Mouse (Mus musculus) spleen, adult 2 months (tissue): ENCODE measurements around the gene Setd1b. TPM values are rescaled to one million over a fixed set of nuclear protein-coding genes. Genes with fewer than 3 reads are reported as not detected.

Source experiments
- DNase-seq, 2 experiments: peaks; one replicate each; pipeline versions ENCODE4 v3.0.0 to v3.0.0-alpha.2; 2012 to 2021; ENCODE audit warnings: low spot score in 2 of 2, low read depth in 1 of 2
- H3K27ac ChIP-seq: fragments of 200-500 bp; 2 replicates; pipeline ENCODE4 v1.5.1; 2012; ENCODE audit warnings: low read length, inconsistent platforms; ENCODE audit not compliant: insufficient read depth
- H3K27me3 ChIP-seq: fragments of 200-500 bp; 2 replicates; pipeline ENCODE4 v1.6.1; 2012; ENCODE audit warnings: mild to moderate bottlenecking, moderate library complexity, low read length, inconsistent platforms; ENCODE audit not compliant: control insufficient read depth, insufficient read depth
- H3K36me3 ChIP-seq: fragments of 200-500 bp; 2 replicates; pipeline ENCODE4 v1.6.1; 2012; ENCODE audit warnings: mild to moderate bottlenecking, low read length, inconsistent platforms; ENCODE audit not compliant: control insufficient read depth, insufficient read depth
- H3K4me1 ChIP-seq: fragments of 200-500 bp; 2 replicates; pipeline ENCODE4 v1.6.1; 2011; ENCODE audit warnings: inconsistent platforms; ENCODE audit not compliant: control insufficient read depth, insufficient read depth, insufficient read length
- H3K4me3 ChIP-seq: fragments of 200-500 bp; 2 replicates; pipeline ENCODE4 v1.5.1; 2011; ENCODE audit warnings: mild to moderate bottlenecking, inconsistent platforms; ENCODE audit not compliant: insufficient read depth, insufficient read length; ENCODE audit errors: extremely low read depth
- CTCF ChIP-seq: fragments of 200-500 bp; IDR thresholded peaks from 2 replicates; pipeline ENCODE4 v1.5.1; 2011; ENCODE audit warnings: mild to moderate bottlenecking, inconsistent platforms; ENCODE audit not compliant: insufficient read depth, insufficient read length, insufficient replicate concordance; ENCODE audit errors: extremely low read depth
- POLR2A ChIP-seq: fragments of 200-500 bp; IDR thresholded peaks from 2 replicates; pipeline ENCODE4 v1.6.1; 2011; ENCODE audit warnings: low read depth, low read length, inconsistent platforms
- WGBS: fragments of 180-500 bp; shearing (Covaris S2); methylation state at CpG from one replicate; pipeline ENCODE4 v1.1.7; 2018; 5-methylcytosine and 5-hydroxymethylcytosine counted together
- polyA plus RNA-seq: library from polyadenylated mRNA; depleted of rRNA; stranded (reverse); fragments of >200 nt; gene quantifications from 2 replicates; pipeline ENCODE4 v1.2.3, GENCODE M21; 2012

Setd1b gene
- polyA plus RNA-seq, 1 experiment = 20.5 TPM

DNA sequence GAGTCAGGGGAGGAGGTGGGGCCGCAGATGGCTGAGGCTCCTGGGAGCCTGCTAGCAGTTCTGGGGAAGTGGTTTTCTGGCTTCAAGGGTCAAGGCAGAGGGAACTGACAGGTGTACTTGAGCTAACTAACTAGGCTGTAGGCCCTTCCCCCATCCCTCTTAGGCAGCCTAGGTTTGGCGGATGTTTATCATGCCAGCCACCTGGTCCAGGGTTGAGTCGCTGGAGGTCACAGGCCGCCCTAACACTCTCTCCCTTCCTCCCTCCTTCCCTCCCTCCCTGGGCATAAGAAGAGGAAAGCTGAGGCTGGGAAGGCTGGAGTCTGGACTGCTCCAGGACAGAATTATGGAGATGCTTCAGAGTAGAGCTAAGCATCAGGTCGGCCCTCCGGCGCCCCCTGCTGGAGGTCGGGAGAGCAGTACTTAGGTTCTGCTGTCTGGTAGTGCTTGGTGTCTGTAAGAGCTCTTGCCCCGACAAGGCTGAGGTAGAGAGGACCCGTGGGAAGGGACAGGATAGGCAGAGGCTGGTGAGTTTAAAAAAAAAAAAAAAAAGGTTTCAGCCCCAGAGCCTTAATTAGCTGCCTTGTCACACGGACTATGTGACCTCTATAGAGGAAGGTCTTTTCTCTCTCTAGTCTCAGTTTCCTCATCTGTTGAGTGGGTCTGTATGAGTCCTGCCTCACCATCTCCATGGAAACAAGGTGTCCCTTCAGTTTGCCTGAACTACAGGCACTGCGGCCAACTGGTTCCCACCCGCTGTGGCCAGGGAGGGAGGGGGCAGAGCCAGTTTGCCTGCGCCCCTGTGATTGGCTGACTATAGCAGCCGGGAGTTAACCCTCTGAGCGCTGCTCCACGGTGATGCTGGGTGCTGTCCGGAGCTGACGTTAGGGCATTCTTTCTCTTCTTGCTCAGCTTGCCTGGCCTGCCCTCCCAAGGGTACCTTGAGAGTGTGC, 7.7 kb downstream of the Setd1b start:
- DNase-seq = peak; percentile 76 to 86
- H3K36me3 ChIP-seq = peaks cover 36% of the 10 kb centered on the region

DNA sequence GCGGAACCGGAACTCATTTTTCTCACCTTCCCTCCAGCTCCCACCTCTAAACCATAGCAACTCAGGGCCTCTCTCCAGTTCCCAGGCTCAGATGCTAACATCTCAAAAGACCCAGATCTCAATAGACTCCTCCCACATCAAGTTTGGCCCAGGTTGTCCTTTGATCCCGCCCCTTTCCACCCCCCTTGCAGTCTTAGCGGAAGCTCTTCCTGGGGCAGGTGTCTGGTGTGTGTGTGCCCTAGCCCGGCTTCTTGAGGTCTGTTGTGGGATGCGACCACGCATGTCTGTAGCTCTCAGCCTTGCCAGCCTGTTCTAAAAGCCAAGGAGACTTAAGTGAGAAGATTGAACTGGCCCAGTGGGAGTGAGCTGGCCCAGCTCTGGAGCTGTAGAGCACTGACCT, 8.6 kb downstream of the Setd1b start:
- TF ChIP-seq POLR2A (no peak), CTCF (no peak)
- H3K4me3 ChIP-seq = peak overlapping the region; percentile 61; the same call in 1 of the 2 replicates
- no peaks in the 10 kb centered on the region for H3K27me3 ChIP-seq
- peak; percentile 75 to 80 for DNase-seq
- peaks cover 36% of the 10 kb centered on the region for H3K36me3 ChIP-seq
- H3K4me1 ChIP-seq = peaks cover 20% of the 10 kb centered on the region; the same call in 1 of the 2 replicates
- 6% methylated on average over 7 of the region's 7 CpGs for WGBS
- H3K27ac ChIP-seq = peak overlapping the region; percentile 91

More for the DNA sequence above, 7.7 kb downstream of the Setd1b start:
- Histone ChIP-seq H3K4me3 (peak overlapping the region; percentile 61), H3K27me3 (no peaks in the 10 kb centered on the region), H3K27ac (peak overlapping the region; percentile 91), H3K4me1 (peaks cover 23% of the 10 kb centered on the region; the same call in 1 of the 2 replicates)
- TF ChIP-seq POLR2A (no peak; the same call in 1 of the 2 replicates), CTCF (peak; percentile 97)
- WGBS = 5% methylated on average over 19 of the region's 19 CpGs

DNA sequence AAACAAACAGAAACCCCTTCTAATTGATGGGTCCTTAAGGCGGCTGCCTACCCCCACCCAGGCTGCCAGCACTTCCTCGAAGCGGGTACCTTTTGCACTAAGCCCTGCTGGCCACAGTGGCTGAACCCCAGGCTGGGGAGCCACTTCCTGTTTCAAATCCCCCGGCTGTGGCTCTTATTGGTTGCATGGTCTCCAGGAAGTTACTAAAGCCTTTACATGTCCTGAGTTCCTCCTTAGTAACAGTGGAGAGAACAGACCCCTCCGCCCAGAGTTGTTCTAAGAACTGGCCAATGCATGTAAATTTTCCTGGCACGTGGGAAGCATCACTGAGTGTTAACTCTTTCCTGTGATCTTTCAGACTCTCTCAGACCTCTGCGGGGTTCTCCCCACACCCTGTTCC, 9.1 kb downstream of the Setd1b start:
- Histone ChIP-seq H3K36me3 (peaks cover 36% of the 10 kb centered on the region), H3K4me3 (peak overlapping the region; percentile 35; the same call in 1 of the 2 replicates), H3K4me1 (peaks cover 20% of the 10 kb centered on the region; the same call in 1 of the 2 replicates), H3K27me3 (no peaks in the 10 kb centered on the region), H3K27ac (peak overlapping the region; percentile 91)
- TF ChIP-seq CTCF (no peak), POLR2A (peak; percentile 17; the same call in 1 of the 2 replicates)
- 4% methylated on average over 7 of the region's 7 CpGs for WGBS
- DNase-seq = peak; percentile 85 to 86

DNA sequence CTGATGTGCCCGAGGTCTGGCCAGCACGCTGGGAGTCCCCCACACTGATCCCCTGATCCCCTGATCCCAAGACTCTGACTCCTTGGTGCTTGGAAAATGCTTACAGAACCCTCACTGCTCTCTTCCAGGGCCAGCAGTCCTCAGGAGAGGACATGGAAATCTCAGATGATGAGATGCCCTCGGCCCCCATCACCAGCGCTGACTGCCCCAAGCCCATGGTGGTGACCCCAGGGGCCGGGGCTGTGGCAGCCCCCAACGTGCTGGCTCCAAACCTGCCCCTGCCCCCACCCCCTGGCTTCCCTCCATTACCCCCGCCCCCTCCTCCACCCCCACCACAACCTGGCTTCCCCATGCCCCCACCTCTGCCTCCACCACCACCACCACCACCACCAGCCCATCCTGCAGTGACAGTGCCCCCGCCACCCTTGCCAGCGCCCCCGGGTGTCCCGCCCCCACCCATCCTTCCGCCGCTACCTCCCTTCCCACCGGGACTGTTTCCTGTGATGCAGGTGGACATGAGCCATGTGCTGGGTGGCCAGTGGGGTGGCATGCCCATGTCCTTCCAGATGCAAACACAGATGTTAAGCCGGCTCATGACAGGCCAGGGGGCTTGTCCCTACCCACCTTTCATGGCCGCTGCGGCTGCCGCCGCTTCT, 9.8 kb downstream of the Setd1b start:
- Histone ChIP-seq H3K36me3 (peaks cover 33% of the 10 kb centered on the region), H3K27ac (peak overlapping the region; percentile 58), H3K27me3 (no peaks in the 10 kb centered on the region), H3K4me1 (peaks cover 20% of the 10 kb centered on the region; the same call in 1 of the 2 replicates), H3K4me3 (no peak overlapping the region)
- no peak for DNase-seq
- TF ChIP-seq CTCF = no peak
- TF ChIP-seq POLR2A = no peak
- 88% methylated on average over 19 of the region's 19 CpGs for WGBS

DNA sequence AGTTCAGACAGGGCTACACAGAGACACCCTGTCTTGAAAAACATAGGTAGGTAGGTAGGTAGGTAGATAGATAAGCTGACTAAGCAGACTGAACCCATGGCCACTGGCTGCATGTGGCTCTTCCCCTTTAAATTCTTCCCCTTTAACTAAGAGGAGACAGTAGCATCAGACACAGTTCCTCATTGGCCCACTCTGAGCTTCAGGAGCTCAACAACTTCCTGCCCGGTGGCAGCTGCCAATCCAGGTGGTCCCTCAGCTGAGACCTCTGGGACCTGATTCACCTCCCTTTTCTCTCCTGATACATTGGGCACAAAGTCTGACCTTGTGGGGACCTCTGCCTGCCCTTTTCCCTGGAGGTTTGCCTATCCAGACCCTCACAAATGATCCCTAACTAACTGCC, 10.9 kb downstream of the Setd1b start:
- H3K4me1 ChIP-seq = peaks cover 20% of the 10 kb centered on the region; the same call in 1 of the 2 replicates

DNA sequence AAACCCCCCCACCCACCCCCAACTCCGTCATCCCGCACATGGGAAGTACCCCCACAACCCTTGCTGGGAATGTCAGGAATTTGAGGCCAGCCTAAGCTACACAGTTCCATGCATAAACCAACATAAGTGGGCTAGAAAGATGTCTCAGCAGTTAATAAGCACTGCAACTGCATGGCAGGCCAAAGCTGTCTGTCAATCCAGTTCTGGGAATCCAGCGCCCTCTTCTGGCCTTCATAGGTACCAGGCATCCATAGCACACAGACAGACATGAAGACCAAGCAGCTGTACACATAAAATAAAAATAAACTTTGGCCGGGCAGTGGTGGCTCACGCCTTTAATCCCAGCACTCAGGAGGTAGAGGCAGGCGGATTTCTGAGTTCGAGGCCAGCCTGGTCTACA, 13.4 kb downstream of the Setd1b start:
- DNase-seq = peak; percentile 73 to 76
- Histone ChIP-seq H3K36me3 (peaks cover 44% of the 10 kb centered on the region), H3K27me3 (no peaks in the 10 kb centered on the region), H3K27ac (no peak overlapping the region), H3K4me1 (peaks cover 10% of the 10 kb centered on the region; the same call in 1 of the 2 replicates), H3K4me3 (no peak overlapping the region)
- WGBS = 46% methylated on average over 7 of the region's 7 CpGs
- TF ChIP-seq POLR2A (no peak), CTCF (peak; percentile 83; the same call in 1 of the 2 replicates)

More for the DNA sequence above, 10.9 kb downstream of the Setd1b start:
- WGBS = 20% methylated on average over 1 of the region's 1 CpGs
- DNase-seq = no peak
- Histone ChIP-seq H3K36me3 (peaks cover 34% of the 10 kb centered on the region), H3K27me3 (no peaks in the 10 kb centered on the region), H3K4me3 (no peak overlapping the region), H3K27ac (no peak overlapping the region)
- TF ChIP-seq POLR2A = no peak
- no peak for TF ChIP-seq CTCF
